Comparison of ENCODE assay signal across 19 mouse cellular contexts in the genomic region with DNA sequence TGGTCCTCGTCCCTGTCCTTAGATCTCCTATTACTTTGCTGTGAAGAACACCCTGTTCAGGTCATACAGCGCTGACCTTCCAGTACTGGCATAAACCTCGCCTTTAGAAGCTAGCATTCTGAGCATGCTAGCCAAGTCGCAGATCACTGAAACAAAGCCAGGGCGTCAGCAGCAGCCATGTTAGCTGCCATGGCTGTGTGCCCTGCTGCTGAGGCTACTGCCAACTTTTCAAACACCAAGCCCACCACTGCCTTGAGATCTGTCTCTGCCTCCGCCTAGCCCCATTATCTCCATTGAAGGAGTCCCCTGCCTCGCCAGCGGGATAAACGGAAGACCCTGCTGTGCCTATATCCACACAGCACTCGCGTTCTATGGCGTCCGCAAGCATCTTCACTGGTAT. TPM values are rescaled to one million over a fixed set of nuclear protein-coding genes. Genes with fewer than 3 reads are reported as not detected.
DNase-seq lines count a peak whose midpoint lies in the region; ATAC-seq and TF ChIP-seq lines count a peak whose summit lies in the region.
"Had no signal": no experiment of that assay in that cellular context is flagged by ENCODE, and none has a peak within 500 bp of the region (broad histone marks: within the 10 kb centered on the region; RNA-seq: fewer than 3 reads in every experiment).

No protein-coding gene starts in this region.

- no peak overlapping the region for H3K27ac ChIP-seq in heart, embryonic 12.5 days (ENCODE audit: poor library complexity, severe bottlenecking)
- no peak overlapping the region for H3K27ac ChIP-seq in ES-Bruce4 (ENCODE audit: insufficient read depth, low read length)
- H3K27ac ChIP-seq: heart, embryonic 13.5 days; neural tube, embryonic 13.5 days had no signal

- H3K9me3 ChIP-seq in heart, embryonic 12.5 days (replicated peaks), result no peaks in the 10 kb centered on the region
- no peaks in the 10 kb centered on the region for H3K9me3 ChIP-seq in ES-Bruce4 (replicated peaks; ENCODE audit: control insufficient read depth, insufficient read depth, low read length, poor library complexity, severe bottlenecking)
- H3K9me3 ChIP-seq: heart, embryonic 13.5 days; neural tube, embryonic 13.5 days had no signal

- no peaks in the 10 kb centered on the region for H3K4me1 ChIP-seq in heart, embryonic 12.5 days (replicated peaks)
- H3K4me1 ChIP-seq in lung, adult 2 months (ENCODE audit: control insufficient read depth, insufficient read depth, low read length), result no peaks in the 10 kb centered on the region
- H3K4me1 ChIP-seq in ES-Bruce4 (ENCODE audit: control insufficient read depth, insufficient read depth, low read length), result no peaks in the 10 kb centered on the region
- H3K4me1 ChIP-seq: heart, embryonic 13.5 days had no signal

- no peak for ATAC-seq in cerebellum, adult (ENCODE audit: insufficient number of reproducible peaks, low FRiP score, low TSS enrichment)
- ATAC-seq in heart, embryonic 12.5 days (ENCODE audit: insufficient number of reproducible peaks, low FRiP score), result no peak
- ATAC-seq in megakaryocyte-erythroid progenitor cell, adult 5-6 weeks (replicated peaks; ENCODE audit: low FRiP score, low TSS enrichment, poor library complexity, severe bottlenecking), result no peak
- ATAC-seq: CD4-positive, CD25-positive, alpha-beta regulatory T cell, adult 4 months had no signal

- WGBS in heart, embryonic 12.5 days, result 73% methylated on average over 13 of the region's 13 CpGs
- 83% methylated on average over 13 of the region's 13 CpGs for WGBS in lung, adult 2 months

- no peak for TF ChIP-seq CTCF in lung, adult 2 months (IDR thresholded peaks at IDR 0.05; ENCODE audit: insufficient read depth, low read length)
- no peak for TF ChIP-seq CTCF in ES-Bruce4 (IDR thresholded peaks at IDR 0.05; ENCODE audit: low read depth, low read length)

- no peaks in the 10 kb centered on the region for H3K36me3 ChIP-seq in heart, embryonic 12.5 days
- H3K36me3 ChIP-seq in ES-Bruce4 (ENCODE audit: control insufficient read depth, insufficient read depth, low read length, poor library complexity, severe bottlenecking), result no peaks in the 10 kb centered on the region
- H3K36me3 ChIP-seq: heart, embryonic 13.5 days; neural tube, embryonic 13.5 days had no signal

- intact Hi-C loops in heart, postnatal 10 days (cut with DNase I), result no loop called here

- TF ChIP-seq EP300 in ES-Bruce4 (IDR thresholded peaks at IDR 0.05; ENCODE audit: insufficient read depth, low read depth, low read length), result no peak

- no peak overlapping the region for H3K4me3 ChIP-seq in heart, embryonic 12.5 days
- no peak overlapping the region for H3K4me3 ChIP-seq in lung, adult 2 months (replicated peaks; ENCODE audit: extremely low read depth, low read depth, low read length)
- peak overlapping the region; percentile 20 for H3K4me3 ChIP-seq in ES-Bruce4 (ENCODE audit: low read depth, low read length)
- H3K4me3 ChIP-seq: heart, embryonic 13.5 days; neural tube, embryonic 13.5 days had no signal

- no peak overlapping the region for H3K4me2 ChIP-seq in heart, embryonic 12.5 days
- H3K4me2 ChIP-seq: heart, embryonic 13.5 days; liver, embryonic 11.5 days; neural tube, embryonic 13.5 days had no signal

- DNase-seq in cerebellum, postnatal 10 days, result peak; percentile 92 to 95
- peak; percentile 32 to 44 for DNase-seq in heart, postnatal 10 days
- DNase-seq in lung, postnatal 10 days, result peak; percentile 35
- DNase-seq in lung, adult 2 months, result no peak
- DNase-seq: adrenal gland, adult 2 months; heart, postnatal 36 days; kidney, adult 9 months; kidney, postnatal 25 days; lung, adult 18-20 months; lung, postnatal 36 days; thymus, adult 2 months had no signal

- no peak for TF ChIP-seq POLR2A in lung, adult 2 months (IDR thresholded peaks at IDR 0.05; ENCODE audit: borderline replicate concordance, extremely low read depth, low read depth, low read length)
- no peak for TF ChIP-seq POLR2A in ES-Bruce4 (IDR thresholded peaks at IDR 0.05; ENCODE audit: insufficient read depth, low read length)

- H3K9ac ChIP-seq in heart, embryonic 12.5 days, result no peak overlapping the region
- no peak overlapping the region for H3K9ac ChIP-seq in ES-Bruce4 (ENCODE audit: low read depth, poor library complexity, severe bottlenecking)
- H3K9ac ChIP-seq: heart, embryonic 13.5 days; neural tube, embryonic 13.5 days had no signal

- 0 out of 2 replicates have a peak, but pooled peaks cover 7% of the 10 kb centered on the region for H3K27me3 ChIP-seq in heart, embryonic 12.5 days (replicated peaks)
- H3K27me3 ChIP-seq in ES-Bruce4 (ENCODE audit: control insufficient read depth, insufficient read depth, low read length, poor library complexity, severe bottlenecking), result no peaks in the 10 kb centered on the region
- H3K27me3 ChIP-seq: heart, embryonic 13.5 days; neural tube, embryonic 13.5 days had no signal

RNA-seq across cellular contexts. Expression of gene Pde9a, which starts 25.4 kb away (rescaled TPM):
- total RNA-seq in heart, postnatal 10 days (2021), result 1 to 10 TPM; 6.8 to 9.2 TPM
- 5.5 and 5.6 TPM in 2 replicates for polyA plus RNA-seq in heart, embryonic 12.5 days (2016; fragmentation: Nextera tagmentation; extraction: Ambion mirVana)
- polyA plus RNA-seq in lung, adult 2 months (2012; rRNA removed), result 83.6 and 99.1 TPM in 2 replicates
- 11.0 and 12.1 TPM in 2 replicates for polyA plus RNA-seq in ES-Bruce4 (2011; ENCODE audit: insufficient read depth, insufficient read length, low read depth, missing spikeins)
- total RNA-seq in megakaryocyte-erythroid progenitor cell, adult 5-6 weeks (2014; fragmentation: Nextera tagmentation), result 1.4 and 3.2 TPM in 2 replicates
- total RNA-seq in megakaryocyte-erythroid progenitor cell, adult 5-6 weeks (2017), result not detected in 2 replicates
- polyA plus RNA-seq: CD4-positive, CD25-positive, alpha-beta regulatory T cell, adult 4 months had no signal
